Mouse (Mus musculus) limb, embryonic 10.5 days (tissue): ENCODE measurements at regions not wholly inside any gene's neighbourhood (a gene's known extent, or its start where the extent isn't known, plus 50 kb on each side); places are given as distances from the start of the nearest gene placed in this dataset.

ENCODE experiments used
- DNase-seq: peaks from one replicate; pipeline ENCODE4 v3.0.0-alpha.2; 2017; ENCODE audit warnings: low spot score
- H3K27ac ChIP-seq: fragments of 300-500 bp; sonication (generic); 2 replicates; pipeline ENCODE4 v1.5.1; 2016; ENCODE audit warnings: mild to moderate bottlenecking
- H3K27me3 ChIP-seq: fragments of 300-500 bp; sonication (generic); 2 replicates; pipeline ENCODE4 v1.6.1; 2016; ENCODE audit warnings: low read depth, mild to moderate bottlenecking; ENCODE audit not compliant: poor library complexity, severe bottlenecking
- H3K36me3 ChIP-seq: fragments of 300-500 bp; sonication (generic); 2 replicates; pipeline ENCODE4 v1.6.1; 2016; ENCODE audit warnings: mild to moderate bottlenecking, moderate library complexity
- H3K4me1 ChIP-seq: fragments of 300-500 bp; sonication (generic); 2 replicates; pipeline ENCODE4 v1.6.1; 2016
- H3K4me3 ChIP-seq: fragments of 300-500 bp; sonication (generic); 2 replicates; pipeline ENCODE4 v1.5.1; 2016; ENCODE audit warnings: mild to moderate bottlenecking, moderate library complexity
- H3K9me3 ChIP-seq: fragments of 300-500 bp; sonication (generic); replicated peaks from 2 replicates; pipeline ENCODE4 v1.6.1; 2016; ENCODE audit warnings: mild to moderate bottlenecking
- WGBS: fragments of 180-500 bp; shearing (Covaris S2); methylation state at CpG from one replicate; pipeline ENCODE4 v1.1.7; 2016; 5-methylcytosine and 5-hydroxymethylcytosine counted together

DNA sequence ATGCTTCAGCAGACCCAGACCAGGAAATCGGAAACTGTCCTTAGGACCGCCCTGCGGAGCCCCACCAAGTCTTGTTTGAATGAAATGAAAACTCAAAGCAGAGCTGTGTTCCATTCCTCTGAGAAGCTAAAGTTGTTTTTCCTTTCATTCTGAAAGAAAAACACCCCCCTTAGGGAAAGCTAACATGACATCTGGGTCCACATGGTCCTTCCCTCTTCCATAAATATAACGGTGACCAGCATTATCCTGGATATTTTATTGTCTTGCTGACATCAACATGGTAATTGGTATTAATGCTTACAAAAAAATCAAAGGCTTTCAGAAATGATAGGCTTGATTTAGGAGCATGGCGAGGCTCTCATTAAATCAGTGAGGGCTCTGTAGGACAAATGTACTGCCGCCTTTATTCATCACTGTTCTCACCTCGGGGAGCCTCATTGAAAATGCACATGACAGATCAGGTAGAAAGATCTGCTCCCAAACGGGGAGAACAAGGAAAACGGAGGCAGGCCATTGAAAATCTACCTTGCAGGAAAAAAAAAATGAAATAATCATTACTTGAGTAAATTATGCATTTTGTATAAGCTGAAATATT, 381.0 kb upstream of the Klf12 start:
- peaks cover 13% of the 10 kb centered on the region for H3K4me1 ChIP-seq
- no peak overlapping the region for H3K27ac ChIP-seq
- 38% methylated on average over 9 of the region's 9 CpGs for WGBS
- H3K9me3 ChIP-seq: no peaks in the 10 kb centered on the region
- H3K4me3 ChIP-seq: no peak overlapping the region
- no peaks in the 10 kb centered on the region for H3K27me3 ChIP-seq
- no peaks in the 10 kb centered on the region for H3K36me3 ChIP-seq
- DNase-seq: no peak

DNA sequence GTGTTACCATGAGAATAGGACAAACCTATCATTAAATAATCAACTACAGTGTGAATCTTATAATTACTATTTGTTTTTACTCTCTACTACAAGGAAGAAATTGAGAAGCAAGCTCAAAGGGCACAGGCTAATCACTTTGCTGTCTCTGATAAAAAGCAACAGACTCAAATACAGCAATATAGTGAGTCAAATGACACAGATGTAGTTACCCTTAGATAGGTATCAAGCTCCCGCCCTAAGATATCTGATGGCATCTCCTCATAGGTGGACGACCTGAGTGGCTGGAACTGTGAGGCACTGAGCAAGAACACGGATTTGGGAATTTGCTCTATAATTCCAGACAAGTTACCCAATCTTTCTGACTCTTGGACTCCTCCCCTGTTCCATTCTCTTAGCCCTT, 379.7 kb upstream of the Klf12 start:
- H3K27ac ChIP-seq: no peak overlapping the region
- H3K4me3 ChIP-seq: no peak overlapping the region
- H3K36me3 ChIP-seq: no peaks in the 10 kb centered on the region
- 75% methylated on average over 3 of the region's 3 CpGs for WGBS
- H3K9me3 ChIP-seq: no peaks in the 10 kb centered on the region
- H3K4me1 ChIP-seq: peaks cover 13% of the 10 kb centered on the region
- DNase-seq: no peak
- H3K27me3 ChIP-seq: no peaks in the 10 kb centered on the region

DNA sequence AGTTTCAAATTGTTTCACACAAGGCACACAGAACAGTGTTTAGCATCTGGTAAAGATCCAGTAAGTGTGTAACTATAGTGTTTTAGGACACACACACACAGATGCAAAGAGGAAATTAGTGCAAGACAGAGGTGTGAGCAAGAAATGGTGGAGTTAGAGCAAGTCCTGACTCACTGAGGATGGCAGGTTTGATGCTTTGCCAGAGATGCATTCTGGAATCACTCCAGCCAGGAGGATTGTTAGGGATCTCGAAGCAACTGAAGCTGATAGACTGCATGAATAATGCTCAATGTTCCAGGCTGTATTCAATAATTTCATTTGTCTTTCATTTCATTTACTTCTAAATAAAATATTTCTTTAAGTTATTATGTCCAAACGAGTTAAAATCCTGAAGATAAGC, 357.6 kb upstream of the Klf12 start:
- H3K27me3 ChIP-seq: no peaks in the 10 kb centered on the region
- H3K4me3 ChIP-seq: no peak overlapping the region
- no peak for DNase-seq
- no peaks in the 10 kb centered on the region for H3K36me3 ChIP-seq
- no peaks in the 10 kb centered on the region for H3K9me3 ChIP-seq
- H3K27ac ChIP-seq: no peak overlapping the region
- no peaks in the 10 kb centered on the region for H3K4me1 ChIP-seq
- 85% methylated on average over 2 of the region's 2 CpGs for WGBS

DNA sequence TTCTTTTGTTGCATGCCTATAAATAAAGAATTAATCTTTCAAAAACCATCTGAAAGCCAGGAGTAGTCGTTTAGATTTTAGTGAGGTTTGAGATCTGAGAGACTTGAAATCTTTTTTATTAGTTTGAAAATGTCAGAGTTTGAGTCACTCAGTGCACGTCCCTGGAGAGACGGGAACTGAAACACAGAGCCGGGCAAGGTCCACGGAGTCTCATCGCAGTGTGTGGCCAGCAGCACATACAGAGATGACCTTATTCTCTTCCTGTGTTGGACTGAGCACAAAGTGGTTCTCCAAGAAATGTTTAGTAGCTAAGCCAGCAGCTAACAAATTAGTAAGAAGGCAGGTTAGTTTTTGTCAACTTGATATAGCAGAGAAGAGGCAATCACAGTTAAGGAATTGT, 350.0 kb upstream of the Klf12 start:
- 91% methylated on average over 6 of the region's 6 CpGs for WGBS
- H3K9me3 ChIP-seq: no peaks in the 10 kb centered on the region
- H3K36me3 ChIP-seq: no peaks in the 10 kb centered on the region
- no peak overlapping the region for H3K27ac ChIP-seq
- DNase-seq: no peak
- no peak overlapping the region for H3K4me3 ChIP-seq
- no peaks in the 10 kb centered on the region for H3K4me1 ChIP-seq
- no peaks in the 10 kb centered on the region for H3K27me3 ChIP-seq

DNA sequence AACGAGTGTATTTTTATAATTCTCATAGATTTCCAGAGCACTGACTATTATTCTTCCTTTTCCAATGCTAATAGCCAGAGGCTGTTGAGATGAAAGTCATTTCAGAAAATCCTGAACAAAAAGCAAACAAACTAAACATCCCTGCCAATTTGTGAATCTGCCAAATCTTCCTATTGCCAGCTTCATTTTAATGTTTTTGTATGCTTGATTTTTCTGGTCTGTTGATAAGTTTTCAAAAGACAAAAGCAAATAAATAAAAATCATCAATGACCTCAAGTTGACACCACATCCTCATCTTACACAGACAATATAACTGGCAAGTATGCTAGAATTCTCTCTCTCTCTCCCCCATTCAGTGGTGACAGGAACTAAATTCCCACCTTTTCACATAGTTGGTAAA, 347.2 kb upstream of the Klf12 start:
- Histone ChIP-seq H3K36me3 (no peaks in the 10 kb centered on the region), H3K4me1 (no peaks in the 10 kb centered on the region), H3K4me3 (no peak overlapping the region), H3K27ac (no peak overlapping the region), H3K27me3 (no peaks in the 10 kb centered on the region), H3K9me3 (no peaks in the 10 kb centered on the region)
- WGBS: 82% methylated on average over 1 of the region's 1 CpGs
- DNase-seq: no peak

DNA sequence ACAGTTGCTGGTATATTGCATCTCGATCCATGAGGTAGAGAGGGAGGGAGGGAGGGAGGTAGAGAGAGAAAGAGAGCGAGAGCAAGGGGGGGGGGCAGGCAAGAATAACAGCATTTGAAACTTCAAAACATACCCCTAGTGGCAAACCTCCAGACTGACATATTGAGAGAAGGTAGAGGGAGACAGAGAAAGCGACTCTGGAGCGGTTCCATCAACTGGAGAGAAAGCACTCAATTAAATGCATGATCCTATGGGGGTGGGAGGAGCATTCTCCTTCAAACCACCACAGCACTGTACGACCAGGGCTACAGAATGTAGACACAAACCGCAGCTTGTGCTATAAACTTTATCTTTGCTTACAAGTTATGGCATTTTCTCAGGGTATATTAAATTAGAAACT, 345.7 kb upstream of the Klf12 start:
- Histone ChIP-seq H3K27ac (no peak overlapping the region), H3K36me3 (no peaks in the 10 kb centered on the region), H3K27me3 (no peaks in the 10 kb centered on the region), H3K4me3 (no peak overlapping the region), H3K4me1 (no peaks in the 10 kb centered on the region), H3K9me3 (no peaks in the 10 kb centered on the region)
- WGBS: 63% methylated on average over 6 of the region's 6 CpGs
- DNase-seq: no peak

DNA sequence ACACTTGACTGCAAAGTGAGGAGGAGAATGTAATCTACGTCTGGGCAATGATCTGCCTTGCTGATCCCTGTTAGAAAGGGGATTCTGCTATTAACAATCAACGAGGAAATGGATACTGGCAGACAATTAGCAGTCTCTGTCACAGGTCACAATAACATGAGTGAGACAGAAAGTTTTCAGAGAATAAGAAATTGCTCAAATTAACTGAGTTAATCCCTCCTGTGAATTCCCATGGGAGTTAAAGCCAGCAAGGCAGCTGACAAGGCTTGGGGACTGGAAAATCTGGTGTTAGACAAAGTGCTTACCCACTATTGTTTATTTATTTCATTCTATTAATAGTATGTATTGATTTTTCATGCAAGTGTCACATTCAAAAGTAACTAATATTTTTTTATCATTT, 343.0 kb upstream of the Klf12 start:
- no peaks in the 10 kb centered on the region for H3K4me1 ChIP-seq
- WGBS: 69% methylated on average over 2 of the region's 2 CpGs
- H3K27me3 ChIP-seq: no peaks in the 10 kb centered on the region
- no peaks in the 10 kb centered on the region for H3K36me3 ChIP-seq
- no peak for DNase-seq
- no peak overlapping the region for H3K4me3 ChIP-seq
- no peak overlapping the region for H3K27ac ChIP-seq
- H3K9me3 ChIP-seq: no peaks in the 10 kb centered on the region

DNA sequence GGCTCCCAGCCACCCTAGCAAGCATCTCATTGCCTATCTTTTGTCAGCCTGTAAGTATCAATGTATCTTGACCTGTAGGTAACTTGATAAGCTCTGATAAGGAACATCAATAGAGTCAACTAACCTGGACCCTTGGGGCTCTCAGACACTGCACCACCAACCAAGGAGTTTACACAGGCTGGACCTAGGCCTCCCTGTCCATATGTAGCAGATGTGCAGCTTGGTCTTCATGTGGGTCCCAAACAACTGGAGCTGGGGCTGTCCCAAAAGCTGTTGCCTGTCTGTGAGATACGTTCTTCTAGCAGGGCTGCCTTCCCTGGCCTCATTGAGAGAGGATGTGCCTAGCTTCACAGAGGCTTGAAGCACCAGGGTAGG, 335.2 kb upstream of the Klf12 start:
- peak overlapping the region; percentile 38 for H3K27ac ChIP-seq
- no peaks in the 10 kb centered on the region for H3K36me3 ChIP-seq
- no peak overlapping the region for H3K4me3 ChIP-seq
- no peaks in the 10 kb centered on the region for H3K27me3 ChIP-seq
- no peak for DNase-seq
- H3K4me1 ChIP-seq: peaks cover 19% of the 10 kb centered on the region
- no peaks in the 10 kb centered on the region for H3K9me3 ChIP-seq
- 55% methylated on average over 1 of the region's 1 CpGs for WGBS

DNA sequence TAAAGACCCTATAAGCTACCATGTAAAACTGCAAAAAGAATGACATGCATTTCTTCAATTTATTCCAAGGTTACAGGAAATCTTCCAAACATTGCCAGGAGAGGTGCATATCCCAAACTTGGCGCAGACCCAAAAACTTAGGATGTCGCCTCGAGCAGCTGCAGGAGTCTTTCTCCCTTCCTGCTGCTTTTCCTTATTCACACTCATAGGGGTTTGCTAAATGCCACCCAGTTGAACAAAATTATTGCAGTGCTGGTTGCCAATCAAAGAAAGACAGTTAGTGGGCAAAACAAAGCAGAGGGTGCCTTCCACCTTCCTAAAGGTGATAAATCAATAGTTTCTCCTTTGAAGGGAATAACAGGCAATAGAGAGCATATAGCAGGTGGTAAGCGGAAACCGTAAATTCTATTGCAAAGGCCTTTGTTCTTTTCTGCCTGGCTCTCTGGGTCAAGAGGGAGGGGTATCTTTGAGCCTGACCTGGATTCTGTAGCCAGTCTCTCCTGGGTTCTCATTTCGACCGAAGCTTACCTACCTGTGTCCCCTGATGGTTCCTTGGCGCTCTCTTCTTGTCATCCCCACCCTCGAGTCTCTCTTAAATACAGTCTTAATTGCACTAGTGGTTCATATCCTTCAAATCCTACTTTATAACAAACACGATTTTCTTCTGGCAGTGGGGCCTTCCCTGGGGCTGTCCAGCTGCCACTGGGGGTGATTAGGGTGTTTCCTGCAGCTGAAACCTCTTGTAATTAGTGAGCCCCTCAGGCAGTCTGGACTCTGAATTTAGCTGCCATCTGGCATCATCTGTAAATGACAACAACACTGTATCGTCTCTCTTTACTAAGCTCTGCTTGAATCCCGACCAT, 334.5 kb upstream of the Klf12 start:
- no peaks in the 10 kb centered on the region for H3K36me3 ChIP-seq
- no peaks in the 10 kb centered on the region for H3K9me3 ChIP-seq
- H3K27ac ChIP-seq: peak overlapping the region; percentile 38
- H3K4me3 ChIP-seq: no peak overlapping the region
- H3K4me1 ChIP-seq: peaks cover 19% of the 10 kb centered on the region
- WGBS: 52% methylated on average over 12 of the region's 12 CpGs
- peak; percentile 42 for DNase-seq
- H3K27me3 ChIP-seq: no peaks in the 10 kb centered on the region

DNA sequence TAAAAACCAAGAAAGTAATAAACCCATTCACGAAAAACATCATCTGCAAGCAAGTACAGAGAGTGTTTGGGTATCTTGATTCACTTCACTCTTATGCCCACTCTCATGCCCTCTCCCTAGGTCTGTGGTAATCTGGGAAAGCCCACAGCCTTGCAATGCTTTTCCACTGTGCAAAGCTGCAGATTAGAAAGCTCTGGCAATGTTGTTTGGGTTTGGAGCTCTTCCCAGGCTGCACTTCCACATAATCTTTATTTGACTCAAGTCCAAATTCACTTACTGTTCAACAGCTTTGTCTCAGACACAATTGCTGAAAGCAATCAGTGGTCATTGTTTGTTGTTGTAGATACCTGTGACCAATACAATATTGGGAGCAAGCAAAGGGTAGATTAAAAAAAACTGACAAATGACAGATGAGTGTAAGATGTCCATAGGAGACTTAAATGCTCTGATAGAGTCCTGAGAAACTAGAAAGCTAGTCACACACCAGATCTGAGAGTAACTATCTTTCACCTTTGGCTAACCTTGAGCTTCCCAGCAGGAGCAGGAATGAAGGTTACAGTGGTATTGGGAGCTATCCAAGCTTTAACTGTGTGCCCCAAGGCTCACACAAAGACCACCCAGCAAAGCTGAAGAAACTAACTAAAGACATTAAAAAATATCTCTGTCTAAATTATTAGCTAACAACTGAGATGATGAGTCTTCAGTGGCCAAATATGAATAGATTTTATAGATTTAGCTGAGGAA, 325.7 kb upstream of the Klf12 start:
- H3K27ac ChIP-seq: no peak overlapping the region
- WGBS: 95% methylated on average over 1 of the region's 1 CpGs
- H3K36me3 ChIP-seq: no peaks in the 10 kb centered on the region
- no peak overlapping the region for H3K4me3 ChIP-seq
- H3K4me1 ChIP-seq: no peaks in the 10 kb centered on the region
- no peaks in the 10 kb centered on the region for H3K27me3 ChIP-seq
- H3K9me3 ChIP-seq: no peaks in the 10 kb centered on the region
- DNase-seq: no peak

DNA sequence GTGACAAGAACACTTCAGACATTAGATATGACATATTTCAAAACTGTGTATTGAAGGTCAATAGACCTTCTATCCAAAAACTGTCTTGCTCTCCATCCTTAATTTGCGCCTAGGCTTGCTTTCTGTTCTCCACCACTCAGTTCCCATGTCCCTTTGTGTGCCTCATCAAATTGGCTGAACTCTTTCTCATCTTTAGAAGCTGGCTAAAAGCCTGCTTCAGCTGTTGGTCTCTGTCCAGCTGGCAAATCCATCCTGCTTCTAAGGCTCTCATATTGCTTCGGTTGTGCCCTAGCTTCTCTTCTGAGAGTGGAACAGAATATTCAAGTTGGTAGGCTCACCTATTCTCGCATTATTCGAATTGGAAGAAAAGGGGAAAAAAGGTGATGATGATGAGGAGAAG, 322.6 kb upstream of the Klf12 start:
- Histone ChIP-seq H3K4me1 (no peaks in the 10 kb centered on the region), H3K9me3 (no peaks in the 10 kb centered on the region), H3K27ac (no peak overlapping the region), H3K4me3 (no peak overlapping the region), H3K27me3 (no peaks in the 10 kb centered on the region), H3K36me3 (no peaks in the 10 kb centered on the region)
- 94% methylated on average over 4 of the region's 4 CpGs for WGBS
- no peak for DNase-seq

DNA sequence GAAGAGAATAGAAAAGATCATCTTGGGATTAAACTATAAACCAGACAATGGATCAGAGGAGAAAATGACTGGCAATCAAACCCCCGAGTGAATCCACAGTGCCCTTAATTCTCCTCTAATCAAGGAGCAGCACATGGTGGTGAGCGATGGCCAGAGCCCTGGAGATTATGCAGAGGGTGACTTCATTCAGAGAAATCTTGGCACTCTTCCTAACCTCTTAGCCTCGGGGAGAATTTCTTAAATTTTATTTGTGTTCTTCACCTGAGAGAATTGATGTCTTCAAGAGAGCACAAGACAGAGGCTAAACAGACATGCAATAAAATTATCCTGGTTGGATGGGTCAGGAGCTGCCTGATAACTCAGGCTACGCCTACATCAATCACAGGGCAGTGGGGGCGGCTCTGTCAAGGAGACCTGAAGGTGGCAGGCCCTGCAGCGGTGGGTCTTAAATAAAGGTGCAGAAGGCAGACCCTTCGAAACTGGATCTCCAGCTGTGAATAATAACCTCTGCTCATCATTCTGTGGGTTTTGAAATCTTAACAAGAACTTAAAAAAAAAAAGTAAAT, 316.5 kb upstream of the Klf12 start:
- no peaks in the 10 kb centered on the region for H3K27me3 ChIP-seq
- H3K4me1 ChIP-seq: no peaks in the 10 kb centered on the region
- no peak overlapping the region for H3K27ac ChIP-seq
- 50% methylated on average over 7 of the region's 7 CpGs for WGBS
- no peak overlapping the region for H3K4me3 ChIP-seq
- no peaks in the 10 kb centered on the region for H3K9me3 ChIP-seq
- DNase-seq: no peak
- H3K36me3 ChIP-seq: no peaks in the 10 kb centered on the region

DNA sequence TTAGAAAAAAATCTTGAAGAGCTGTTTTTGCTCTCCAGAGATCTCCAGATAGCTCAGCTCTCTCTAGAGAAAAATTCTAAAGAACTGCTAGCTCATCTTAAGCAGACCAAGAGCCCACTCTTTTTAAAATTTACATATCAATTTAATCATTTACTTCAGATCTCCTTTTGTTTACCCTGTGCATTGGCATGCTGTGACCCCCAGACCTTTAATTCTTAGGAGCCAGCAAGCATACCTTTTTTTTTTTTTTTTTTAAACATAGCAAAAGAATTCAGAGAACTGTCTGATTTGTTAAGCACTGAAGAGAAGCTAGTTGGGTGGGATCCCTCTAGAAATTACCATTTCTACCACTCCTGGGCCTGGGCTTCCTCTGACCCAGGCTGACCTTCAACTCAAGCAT, 285.5 kb upstream of the Klf12 start:
- Histone ChIP-seq H3K4me3 (no peak overlapping the region), H3K36me3 (no peaks in the 10 kb centered on the region), H3K9me3 (no peaks in the 10 kb centered on the region), H3K27me3 (no peaks in the 10 kb centered on the region), H3K27ac (no peak overlapping the region), H3K4me1 (no peaks in the 10 kb centered on the region)
- DNase-seq: no peak
